Mouse (Mus musculus) cerebellum, postnatal 4 days (tissue): ENCODE results near the gene Gm20388.

Experiments
- DNase-seq, 2 experiments: peaks; one replicate each; pipeline ENCODE4 v3.0.0; 2022; ENCODE audit warnings: low spot score in 2 of 2, mixed read lengths in 1 of 2

Gene Gm20388

GRCm38 (mm10) chr8:120083261-120083660 lies 172.6 kb downstream of the Gm20388 start:
- peak; percentile 45 to 58 for DNase-seq

- DNase-seq: no peak
Measured at GRCm38 (mm10) chr8:120084783-120085182, 174.1 kb downstream of the Gm20388 start.

GRCm38 (mm10) chr8:120089511-120089910 lies 178.9 kb downstream of the Gm20388 start:
- no peak for DNase-seq

GRCm38 (mm10) chr8:120091032-120091431 lies 180.4 kb downstream of the Gm20388 start:
- DNase-seq: no peak

- DNase-seq: no peak
Measured at GRCm38 (mm10) chr8:120093103-120093502, 182.5 kb downstream of the Gm20388 start.

GRCm38 (mm10) chr8:120094801-120095200 lies 184.2 kb downstream of the Gm20388 start:
- DNase-seq: no peak

- no peak for DNase-seq
Measured at GRCm38 (mm10) chr8:120096486-120096885, 185.8 kb downstream of the Gm20388 start.

- no peak for DNase-seq
Measured at GRCm38 (mm10) chr8:120100388-120101067, 189.9 kb downstream of the Gm20388 start.

- DNase-seq: peak; percentile 59 to 79
Measured at GRCm38 (mm10) chr8:120101068-120101972, 190.7 kb downstream of the Gm20388 start, which contains the start of gene Zdhhc7. Gene Zdhhc7 (minus strand): TSS chr8:120101482.

GRCm38 (mm10) chr8:120103916-120104315 lies 193.3 kb downstream of the Gm20388 start:
- no peak for DNase-seq

GRCm38 (mm10) chr8:120104721-120105272 lies 194.2 kb downstream of the Gm20388 start:
- no peak for DNase-seq

- DNase-seq: no peak
Measured at GRCm38 (mm10) chr8:120109149-120109548, 198.5 kb downstream of the Gm20388 start.

- no peak for DNase-seq
Measured at GRCm38 (mm10) chr8:120110966-120111365, 200.3 kb downstream of the Gm20388 start.

- DNase-seq: no peak
Measured at GRCm38 (mm10) chr8:120111382-120111781, 200.7 kb downstream of the Gm20388 start.

GRCm38 (mm10) chr8:120112535-120112934 lies 201.9 kb downstream of the Gm20388 start:
- no peak for DNase-seq

- peak in 1 of 2 experiments; percentile 16 for DNase-seq
Measured at GRCm38 (mm10) chr8:120113306-120113705, 202.7 kb downstream of the Gm20388 start.

GRCm38 (mm10) chr8:120113758-120114255 lies 203.2 kb downstream of the Gm20388 start, which contains the start of gene 6430548M08Rik:
Gene 6430548M08Rik (plus strand): TSS chr8:120114152.
- DNase-seq: peak; percentile 100

GRCm38 (mm10) chr8:120114315-120114841 lies 203.7 kb downstream of the Gm20388 start:
- peak in 1 of 2 experiments; percentile 32 for DNase-seq

- no peak for DNase-seq
Measured at GRCm38 (mm10) chr8:120116600-120116999, 206.0 kb downstream of the Gm20388 start.

- no peak for DNase-seq
Measured at GRCm38 (mm10) chr8:120118162-120118561, 207.5 kb downstream of the Gm20388 start.

GRCm38 (mm10) chr8:120118847-120119246 lies 208.2 kb downstream of the Gm20388 start:
- DNase-seq: no peak

GRCm38 (mm10) chr8:120119429-120119828 lies 208.8 kb downstream of the Gm20388 start:
- no peak for DNase-seq
